Mouse (Mus musculus) lung, postnatal 36 days (tissue): ENCODE results near the gene Cct4.

Experiments
- DNase-seq: peaks from one replicate; pipeline ENCODE4 v3.0.0; 2022; ENCODE audit warnings: mixed read lengths

Gene Cct4

DNA sequence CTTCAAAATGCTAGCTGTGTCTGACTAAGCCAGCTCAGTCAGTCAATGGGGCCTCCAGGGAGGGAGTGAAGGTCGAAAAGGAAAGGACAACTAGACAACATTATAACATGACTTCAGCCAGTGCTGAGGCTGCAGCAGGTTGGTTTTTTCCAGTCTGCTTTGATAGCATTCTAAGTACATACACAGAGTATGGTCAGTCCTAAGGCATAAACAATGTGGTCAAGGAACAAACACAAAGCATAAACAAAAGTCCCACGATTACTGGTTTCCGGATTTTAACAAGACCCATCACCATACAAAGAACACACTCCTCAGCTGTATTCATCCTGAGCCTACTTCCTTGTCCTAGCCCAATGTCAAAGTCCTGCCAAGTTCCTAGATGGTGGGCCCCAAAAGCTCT is 4.8 kb upstream of the Cct4 start:
- no peak for DNase-seq

DNA sequence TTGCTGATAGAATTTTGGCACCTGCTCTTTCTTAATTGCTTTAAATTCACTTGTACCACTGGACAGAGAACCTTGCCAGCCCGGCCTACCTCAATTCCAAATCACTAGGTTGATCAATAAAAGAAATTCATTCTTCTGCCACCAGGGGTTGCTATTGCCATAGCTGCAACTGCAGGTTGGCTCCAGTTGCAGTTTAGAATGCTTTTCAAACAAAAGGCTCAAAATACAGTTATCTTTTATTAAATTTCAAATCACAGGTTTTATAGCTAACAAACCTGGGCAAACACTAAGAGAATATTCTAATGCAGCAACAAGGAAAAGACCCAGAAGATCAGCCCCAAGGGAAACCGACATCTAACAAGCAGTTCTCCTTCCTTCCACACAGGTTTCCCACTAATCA is 3.0 kb upstream of the Cct4 start:
- peak; percentile 83 for DNase-seq

GRCm38 (mm10) chr11:22989786-22990185 is 533 bp upstream of the Cct4 start:
- DNase-seq: no peak

GRCm38 (mm10) chr11:22991218-22991835 is 1.0 kb downstream of the Cct4 start:
- DNase-seq: no peak

- peak; percentile 29 for DNase-seq
Observed at GRCm38 (mm10) chr11:22994271-22994670, 4.0 kb downstream of the Cct4 start.

DNA sequence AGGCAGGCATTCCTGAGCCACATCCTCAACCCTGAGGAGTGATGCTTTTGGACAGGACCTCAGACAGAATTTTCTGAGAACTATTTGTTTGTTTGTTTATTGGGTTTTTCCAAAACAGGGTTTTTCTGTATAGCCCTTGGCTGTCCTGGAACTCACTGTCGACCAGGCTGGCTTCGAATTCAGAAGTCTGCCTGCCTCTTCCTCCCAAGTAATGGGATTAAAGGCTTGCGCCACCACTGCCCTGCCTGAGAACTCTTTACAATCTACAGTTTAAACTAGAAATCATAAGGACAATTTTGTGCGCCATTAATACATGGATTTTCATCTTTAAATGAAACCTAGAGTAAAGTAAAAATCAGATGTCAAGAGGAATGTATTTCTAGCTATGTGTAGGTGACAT is 5.1 kb downstream of the Cct4 start:
- DNase-seq: no peak

DNA sequence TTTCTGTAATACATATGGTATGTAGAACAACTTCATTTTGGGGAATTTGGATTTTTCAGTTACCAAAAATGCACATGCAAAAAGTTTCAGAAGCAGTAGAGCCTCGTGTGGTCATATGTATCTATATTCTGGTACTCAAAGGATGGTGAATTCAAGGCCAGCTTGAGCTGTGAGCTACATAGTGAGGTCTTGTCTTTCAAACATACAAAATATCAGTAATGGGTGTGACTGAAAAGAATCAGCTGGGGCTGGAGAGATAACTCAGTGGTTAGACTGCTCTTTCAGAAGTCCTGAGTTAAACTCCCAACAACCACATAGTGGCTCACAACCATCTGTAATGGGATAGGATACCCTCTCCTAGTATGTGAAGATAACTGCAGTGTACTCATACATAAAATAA is 8.0 kb downstream of the Cct4 start:
- no peak for DNase-seq

DNA sequence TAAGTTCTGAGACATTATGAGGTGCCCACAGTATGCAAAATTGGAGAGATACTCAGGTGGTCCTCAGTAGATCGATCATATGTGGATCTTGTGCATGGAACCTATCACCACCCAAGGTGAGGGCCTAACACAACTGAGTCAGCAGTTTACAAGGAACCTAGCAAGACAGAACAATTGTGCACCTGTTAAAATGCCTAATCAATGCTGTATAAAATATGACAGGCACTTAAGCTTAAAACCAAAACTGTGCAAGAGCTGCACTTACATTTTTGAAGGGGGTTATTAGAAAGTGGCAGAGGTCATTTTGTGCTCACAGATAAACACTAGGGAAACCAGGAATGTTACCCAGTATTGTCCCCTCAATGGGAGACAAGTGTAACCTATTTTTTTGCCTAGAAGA is 15.0 kb downstream of the Cct4 start:
- no peak for DNase-seq

GRCm38 (mm10) chr11:23007166-23007480 is 16.8 kb downstream of the Cct4 start:
- no peak for DNase-seq

GRCm38 (mm10) chr11:23007481-23008180 is 17.3 kb downstream of the Cct4 start, which contains the start of gene Fam161a:
TSS of gene Fam161a (plus strand) at chr11:23007531.
- DNase-seq: peak; percentile 98

GRCm38 (mm10) chr11:23008181-23008823 is 18.0 kb downstream of the Cct4 start:
- DNase-seq: peak; percentile 86

DNA sequence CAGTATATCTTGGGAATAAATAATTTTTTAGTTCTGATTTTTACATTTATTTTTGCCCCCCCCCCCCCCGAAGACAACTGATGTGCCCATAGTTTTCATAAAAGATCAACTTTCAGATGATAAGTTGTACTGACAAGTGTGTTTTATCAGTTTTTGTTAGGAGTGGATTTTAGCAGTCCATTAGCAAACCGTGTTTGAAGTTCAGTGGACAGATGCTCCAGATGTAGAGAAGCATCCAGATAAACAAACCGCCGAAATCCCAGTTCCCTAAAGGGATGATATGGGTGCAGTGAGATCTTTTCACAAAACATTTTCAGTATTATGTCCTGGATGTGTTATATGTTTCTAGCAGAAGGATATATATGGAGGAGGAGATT is 18.5 kb downstream of the Cct4 start:
- no peak for DNase-seq

- no peak for DNase-seq
Observed at GRCm38 (mm10) chr11:23013096-23013495, 22.8 kb downstream of the Cct4 start.

GRCm38 (mm10) chr11:23013580-23014294 is 23.4 kb downstream of the Cct4 start:
- DNase-seq: peak; percentile 24

GRCm38 (mm10) chr11:23014996-23015395 is 24.7 kb downstream of the Cct4 start:
- no peak for DNase-seq

GRCm38 (mm10) chr11:23017943-23018342 is 27.6 kb downstream of the Cct4 start:
- DNase-seq: no peak

DNA sequence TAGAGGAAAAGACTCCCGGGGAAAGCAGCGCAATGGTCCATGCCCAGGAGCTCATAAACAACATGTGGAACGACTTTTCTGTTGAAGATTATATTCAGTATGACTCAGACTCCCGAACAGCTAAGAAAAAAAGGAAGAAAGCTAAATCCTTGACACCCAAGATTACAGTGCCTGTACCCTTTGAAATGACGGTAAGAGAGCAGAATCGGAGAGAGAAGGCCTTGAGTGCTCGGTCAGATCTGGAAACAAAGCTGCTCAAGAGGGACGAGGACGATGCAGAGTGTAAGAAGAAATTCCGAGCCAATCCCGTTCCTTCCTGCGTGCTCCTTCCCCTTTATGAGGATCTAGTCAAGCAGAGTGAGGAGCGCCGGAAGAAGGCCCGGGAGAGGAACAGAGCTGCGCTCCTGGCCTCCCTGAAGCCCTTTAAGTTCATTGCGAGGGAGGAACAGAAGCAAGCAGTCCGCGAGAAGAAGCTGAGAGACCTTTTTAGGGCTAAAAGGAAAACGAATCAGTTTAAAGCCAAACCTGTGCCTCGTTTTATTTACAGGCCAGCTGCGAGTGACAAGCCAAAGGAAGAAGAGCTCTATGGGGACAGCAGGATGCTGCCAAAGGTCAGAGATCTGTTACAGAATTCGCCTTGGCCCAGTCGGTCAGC is 29.9 kb downstream of the Cct4 start:
- no peak for DNase-seq

DNA sequence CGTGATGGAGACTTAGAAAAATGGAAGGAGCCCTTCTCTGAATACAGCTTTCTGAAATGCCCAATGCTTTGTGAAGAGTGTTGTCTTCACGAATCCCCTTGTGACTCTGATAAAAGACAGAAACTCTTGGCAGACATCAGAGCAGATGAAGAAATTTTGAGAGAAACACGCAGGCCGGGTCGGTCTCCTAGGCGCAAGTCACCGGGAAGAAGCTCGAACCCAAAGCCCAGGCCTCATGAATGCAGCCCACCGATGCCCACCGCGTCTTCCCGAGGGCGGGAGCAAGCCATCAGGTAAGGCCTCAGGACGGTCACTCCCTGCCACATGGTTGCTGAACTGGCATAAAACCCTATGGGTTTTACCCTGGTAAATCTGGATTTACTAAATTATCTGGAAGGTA is 30.5 kb downstream of the Cct4 start:
- no peak for DNase-seq

DNA sequence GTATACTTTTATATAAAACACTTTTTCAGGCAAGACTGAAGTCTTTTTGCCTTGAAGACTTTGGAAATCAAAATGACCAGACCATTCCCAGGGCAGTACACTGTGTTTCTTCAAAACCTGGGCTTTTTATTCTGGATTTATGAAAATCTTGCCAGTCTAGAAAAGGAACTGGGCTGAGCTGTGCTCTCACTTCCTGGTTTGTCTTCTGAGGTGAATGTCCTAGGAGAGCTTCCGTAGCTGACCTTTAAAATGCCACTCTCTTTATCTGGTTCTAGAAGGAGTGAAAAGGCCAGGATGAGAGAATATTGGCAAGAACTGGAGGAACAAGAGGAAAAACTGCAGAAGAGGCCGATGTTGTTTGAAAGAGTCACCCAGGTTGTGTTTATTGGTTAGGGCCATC is 32.8 kb downstream of the Cct4 start:
- no peak for DNase-seq

- no peak for DNase-seq
Observed at GRCm38 (mm10) chr11:23024169-23024568, 33.9 kb downstream of the Cct4 start.

- DNase-seq: no peak
Observed at GRCm38 (mm10) chr11:23028957-23029356, 38.6 kb downstream of the Cct4 start.

DNA sequence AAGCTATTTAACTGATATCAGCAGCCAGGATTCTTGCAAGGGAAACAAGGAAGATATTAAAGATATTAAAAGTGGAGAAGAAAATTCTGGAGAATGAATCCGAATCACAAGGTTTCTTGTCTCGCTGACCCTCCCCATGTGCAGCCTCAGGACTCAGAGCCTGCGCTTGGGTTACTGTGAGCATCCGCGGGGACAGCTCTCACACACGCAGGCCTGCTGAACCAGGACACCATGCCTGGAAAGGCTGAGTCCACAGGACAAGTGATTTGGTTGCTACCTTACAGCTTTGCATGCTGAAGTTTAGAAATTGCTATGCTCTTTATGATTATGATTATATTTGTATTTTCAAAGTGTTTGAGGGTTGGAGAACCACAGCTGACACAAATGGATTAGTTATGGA is 39.1 kb downstream of the Cct4 start:
- no peak for DNase-seq

- DNase-seq: no peak
Observed at GRCm38 (mm10) chr11:23047252-23047651, 56.9 kb downstream of the Cct4 start.
